Mouse (Mus musculus) layer of hippocampus, postnatal 25 days (tissue): Measurements from ENCODE around the gene Zfp385c. TPM values are rescaled to one million over a fixed set of nuclear protein-coding genes. Genes with fewer than 3 reads are reported as not detected.

Experiments
- DNase-seq, 2 experiments: peaks; one replicate each; pipeline ENCODE4 v3.0.0; 2022; ENCODE audit warnings: mixed read lengths in 2 of 2, low spot score in 1 of 2; ENCODE audit errors: extremely low spot score in 1 of 2
- total RNA-seq, 2 experiments: library from RNA; stranded (reverse); gene quantifications; 2 replicates each; pipeline ENCODE4 v1.2.3; 2021

The Zfp385c gene
- total RNA-seq, 2 experiments from 2014 or later = 0.31 TPM; not detected in 1

DNA sequence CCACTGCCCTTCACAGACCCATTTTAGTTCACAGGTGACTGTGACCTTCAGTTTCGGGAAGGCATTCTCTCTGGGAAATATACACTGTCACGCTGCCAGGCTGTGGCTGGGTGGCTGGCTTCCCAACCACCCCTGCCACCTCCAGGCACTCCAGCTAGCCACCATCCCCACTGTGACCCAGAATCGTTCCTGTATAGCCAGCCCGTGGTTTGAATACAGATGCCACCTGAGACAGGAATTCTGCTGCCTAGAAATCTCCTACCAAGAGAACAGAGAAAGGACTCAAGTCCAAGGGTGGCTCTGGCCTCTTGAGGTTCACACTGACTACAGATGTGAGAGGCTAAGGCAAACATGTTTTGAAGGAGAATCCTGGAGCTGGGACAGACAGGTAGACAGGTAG, 26.6 kb upstream of the Zfp385c start:
- no peak for DNase-seq

DNA sequence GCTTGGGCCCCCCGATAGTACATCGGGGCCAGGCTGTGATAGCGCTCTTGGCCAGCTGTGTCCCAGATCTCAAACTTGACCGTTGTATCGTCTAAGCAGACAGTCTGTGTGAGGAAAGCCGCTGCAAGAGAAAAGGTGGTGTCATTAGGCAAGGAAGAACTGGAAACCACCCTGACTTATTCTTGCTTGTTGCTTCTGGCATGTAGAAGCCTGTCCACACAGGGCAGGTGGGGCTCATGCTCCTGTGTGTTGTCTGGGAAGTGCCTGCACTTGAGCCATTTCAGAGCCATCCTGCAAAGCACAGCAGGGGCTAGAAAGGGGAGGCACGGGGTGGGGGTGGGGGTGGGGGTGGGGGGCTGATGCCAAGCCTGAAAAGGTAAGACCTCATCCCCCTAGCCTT, 26.2 kb upstream of the Zfp385c start:
- no peak for DNase-seq

DNA sequence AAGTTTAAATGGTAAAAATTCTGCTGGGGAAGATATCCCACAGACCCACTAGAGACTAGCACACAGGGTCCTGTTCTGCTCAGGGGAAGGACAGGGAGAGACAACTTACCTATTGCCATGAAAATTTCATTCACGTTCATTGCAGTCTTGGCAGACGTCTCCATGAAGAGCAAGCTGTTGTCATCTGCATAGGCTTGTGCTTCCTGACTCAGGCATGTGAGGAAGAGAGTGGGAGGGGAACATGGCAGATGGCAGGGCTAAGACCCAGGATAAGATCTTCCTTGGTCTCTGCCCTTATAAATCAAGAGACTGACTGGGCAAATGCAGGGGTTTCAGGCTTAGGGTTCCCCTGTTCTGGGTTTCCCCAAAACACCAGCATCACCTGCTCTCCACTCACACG, 24.4 kb upstream of the Zfp385c start:
- DNase-seq = no peak

DNA sequence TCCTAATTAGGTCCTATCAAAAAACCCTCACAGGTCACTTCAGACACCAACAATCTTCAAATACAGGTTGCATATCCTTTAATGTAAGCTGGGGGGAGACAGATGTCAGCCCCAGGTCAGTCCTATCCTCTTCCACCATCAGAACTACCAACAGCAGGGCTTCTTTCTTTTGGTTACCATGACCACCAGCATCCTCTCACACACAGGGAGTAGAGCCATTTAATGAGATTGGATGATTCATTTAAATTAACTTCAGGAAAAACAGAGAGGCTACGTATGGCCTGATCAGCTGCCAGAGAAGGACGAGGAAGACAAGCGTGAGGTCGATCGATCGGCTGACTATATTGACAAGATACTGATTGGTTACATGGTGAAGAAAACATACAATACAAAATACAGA, 22.7 kb upstream of the Zfp385c start:
- no peak for DNase-seq

DNA sequence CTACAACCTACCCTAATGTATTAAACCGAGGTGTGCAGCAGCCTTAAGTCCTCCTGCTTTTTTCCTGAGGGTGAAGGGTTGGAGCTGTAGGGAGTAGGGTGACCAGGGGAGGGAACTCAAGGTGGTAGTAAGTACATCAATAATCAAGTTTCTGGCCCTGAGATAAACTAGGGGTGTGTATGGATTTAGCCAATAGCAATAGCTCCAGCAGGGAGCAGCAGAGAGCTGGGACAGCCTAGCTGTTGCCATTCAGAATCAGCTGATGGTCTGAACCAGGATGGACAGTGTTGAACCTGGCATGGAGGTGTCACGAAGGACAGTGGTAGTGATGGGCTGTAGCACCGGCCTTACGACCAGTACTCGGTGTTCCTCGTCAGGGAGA, 22.3 kb upstream of the Zfp385c start:
- peak; percentile 72 to 92 for DNase-seq

DNA sequence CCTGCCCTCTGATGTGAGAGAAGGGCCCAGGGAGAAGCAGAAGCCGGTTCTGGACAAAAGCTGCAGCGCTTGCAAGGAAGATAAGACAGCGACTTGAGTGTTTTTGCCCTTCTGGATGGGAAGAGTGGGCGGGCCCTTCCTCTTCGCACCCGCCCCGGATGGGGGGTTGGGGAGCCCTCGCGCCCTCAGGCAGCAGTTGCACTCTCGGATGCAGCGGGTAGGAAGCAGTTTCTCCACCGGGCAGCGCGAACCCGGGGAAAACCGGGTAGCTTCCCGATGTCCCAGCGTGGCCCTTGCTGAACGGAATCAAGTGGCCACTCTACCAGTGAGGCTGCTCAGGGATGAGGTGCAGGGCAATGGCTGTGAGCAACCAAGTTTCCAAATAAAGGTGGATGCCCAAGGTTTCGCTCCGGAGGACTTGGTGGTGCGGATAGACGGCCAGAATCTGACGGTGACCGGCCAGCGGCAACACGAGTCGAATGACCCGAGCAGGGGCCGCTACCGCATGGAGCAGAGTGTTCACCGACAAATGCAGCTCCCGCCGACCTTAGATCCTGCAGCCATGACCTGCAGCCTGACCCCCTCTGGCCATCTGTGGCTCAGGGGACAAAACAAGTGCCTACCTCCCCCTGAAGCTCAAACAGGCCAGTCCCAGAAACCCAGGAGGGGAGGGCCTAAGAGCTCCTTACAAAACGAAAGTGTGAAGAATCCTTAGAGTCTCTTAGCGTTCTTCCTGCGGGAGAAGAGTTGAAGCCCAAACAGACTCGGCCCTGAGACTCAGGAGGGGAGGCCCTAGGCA, 21.7 kb upstream of the Zfp385c start, which contains the start of gene Hspb9:
TSS of gene Hspb9 (plus strand) at position 116 of the 799 bp plus-strand sequence.
- peak in 1 of 2 experiments; percentile 38 for DNase-seq

DNA sequence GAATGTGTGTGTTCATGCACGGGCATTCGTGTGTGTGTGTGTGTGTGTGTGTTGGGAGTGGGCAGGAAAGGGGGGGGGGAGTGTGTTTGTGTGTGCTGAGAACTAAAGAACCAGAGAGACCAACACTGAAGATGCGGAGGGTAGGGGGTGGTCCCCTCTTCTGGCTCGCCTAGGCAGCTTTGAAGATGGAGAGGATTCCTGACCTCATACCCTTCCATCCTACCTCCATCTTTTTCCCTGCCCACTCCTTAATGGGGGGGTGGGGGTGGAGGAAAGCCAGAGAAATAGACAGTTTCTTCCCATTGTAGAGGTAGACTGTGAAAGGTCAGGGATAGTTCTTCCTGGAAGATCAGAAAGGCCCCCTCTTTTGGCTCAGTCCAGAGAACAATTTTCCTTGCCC, 20.9 kb upstream of the Zfp385c start:
- no peak for DNase-seq

DNA sequence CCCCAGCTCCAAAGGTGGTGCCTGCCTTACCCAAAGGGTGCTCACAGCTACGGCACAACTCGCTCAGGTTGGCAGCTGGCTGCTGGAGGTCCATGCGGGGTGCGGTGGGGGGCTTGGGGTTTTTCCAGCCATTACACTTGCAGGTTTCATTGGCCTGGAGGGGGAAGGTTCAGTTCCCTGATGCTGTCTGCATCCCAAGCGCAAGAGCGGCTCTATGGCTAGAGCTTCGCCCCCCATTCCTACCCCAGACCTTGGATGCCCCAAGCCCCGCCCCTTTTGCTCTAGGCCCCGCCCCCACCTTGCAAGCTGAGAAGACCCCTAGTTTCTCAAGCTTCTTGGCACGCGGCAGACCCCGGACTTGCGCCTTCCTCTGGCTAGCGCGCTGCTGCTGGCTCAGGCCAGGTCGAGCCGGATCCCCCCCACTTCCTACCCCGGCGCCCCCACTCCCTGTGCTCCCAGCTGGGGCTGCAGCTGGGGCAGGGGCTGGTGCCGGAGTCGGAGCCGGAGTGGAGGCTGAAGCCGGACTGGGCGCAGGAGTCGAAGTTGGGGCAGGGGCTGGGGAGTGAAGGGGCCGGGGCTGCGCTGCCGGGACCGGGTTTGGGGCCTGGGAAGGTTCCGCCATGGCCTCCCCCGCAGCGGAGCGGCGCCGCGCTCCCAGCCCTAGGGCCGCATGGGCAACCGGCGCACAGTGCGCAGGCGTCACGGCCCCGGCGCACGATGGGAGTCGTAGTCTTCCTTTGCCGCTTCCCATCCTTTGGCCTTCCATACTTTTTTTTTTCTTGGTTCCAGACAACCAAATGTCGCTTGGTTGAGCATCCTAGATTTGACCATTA, 19.7 kb upstream of the Zfp385c start, which contains the start of gene Kat2a:
TSS of gene Kat2a (minus strand) at position 683 of the 833 bp plus-strand sequence.
- peak; percentile 72 to 75 for DNase-seq

DNA sequence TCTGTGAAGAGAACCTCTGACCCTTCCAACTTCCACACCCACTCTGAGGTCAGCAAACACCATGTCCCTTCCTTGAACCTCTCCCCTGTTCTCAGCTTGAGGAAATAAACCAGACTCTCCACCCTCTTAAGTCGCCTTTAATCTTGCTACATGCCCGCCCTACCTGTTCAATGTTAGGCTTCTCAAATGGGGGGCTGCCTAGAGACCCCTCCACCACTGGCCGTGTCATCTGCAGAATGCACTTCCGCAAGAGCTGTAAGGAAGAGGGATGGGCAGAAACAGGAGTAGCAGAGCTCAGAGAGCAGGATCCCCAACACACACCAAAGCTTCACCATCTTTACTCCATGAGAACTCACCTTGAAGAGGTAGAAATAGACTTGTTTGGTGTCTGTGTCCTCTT, 18.7 kb upstream of the Zfp385c start:
- no peak for DNase-seq

DNA sequence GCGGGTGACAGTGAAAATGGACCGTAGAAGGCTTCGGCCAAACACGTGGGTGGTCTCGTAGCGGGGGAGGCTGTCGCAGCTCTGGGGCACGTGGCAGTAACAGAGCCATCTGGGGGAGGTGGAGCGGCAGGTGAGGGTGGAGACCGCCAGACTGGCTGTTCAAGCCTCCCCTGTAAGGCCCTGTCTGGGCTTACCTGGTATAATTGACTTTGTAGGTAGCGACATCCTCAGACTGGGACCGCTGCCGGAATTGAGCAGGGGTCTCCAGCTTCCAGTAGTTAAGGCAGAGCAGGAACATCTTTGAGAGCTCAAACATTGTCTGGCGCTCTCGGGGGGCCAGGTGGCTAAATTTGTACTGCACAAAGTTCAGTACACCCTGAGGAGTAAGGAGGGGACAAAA, 18.3 kb upstream of the Zfp385c start:
- no peak for DNase-seq

DNA sequence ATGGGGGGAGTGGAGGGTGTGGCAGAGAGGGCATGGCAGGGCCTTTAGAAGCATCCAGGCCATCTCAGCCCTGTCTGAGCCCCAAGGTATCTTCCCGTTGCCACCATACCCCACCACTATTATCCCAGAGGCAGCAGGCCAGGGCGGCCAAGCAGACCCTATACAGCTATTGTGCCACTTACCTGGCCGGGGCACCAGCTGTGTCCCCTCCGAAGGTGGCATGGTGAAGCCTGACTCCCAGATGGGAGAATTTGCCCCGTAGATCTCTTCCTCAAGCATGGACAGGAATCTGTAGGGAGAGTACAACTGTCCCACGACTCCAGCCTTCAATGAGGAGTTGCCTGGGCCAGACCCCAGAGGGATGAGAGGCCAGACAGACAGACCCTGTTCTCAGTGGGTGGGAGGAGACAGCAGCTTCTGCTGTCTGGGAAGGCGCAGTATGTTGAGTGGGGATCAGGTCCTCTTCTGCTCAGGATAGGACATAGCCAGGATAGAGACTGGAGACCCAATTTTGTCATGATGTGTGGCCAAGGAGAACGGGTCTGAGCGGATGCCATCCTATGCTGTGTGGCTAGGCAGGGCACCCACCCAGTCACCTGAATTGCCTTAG, 17.1 kb upstream of the Zfp385c start:
- DNase-seq = no peak

DNA sequence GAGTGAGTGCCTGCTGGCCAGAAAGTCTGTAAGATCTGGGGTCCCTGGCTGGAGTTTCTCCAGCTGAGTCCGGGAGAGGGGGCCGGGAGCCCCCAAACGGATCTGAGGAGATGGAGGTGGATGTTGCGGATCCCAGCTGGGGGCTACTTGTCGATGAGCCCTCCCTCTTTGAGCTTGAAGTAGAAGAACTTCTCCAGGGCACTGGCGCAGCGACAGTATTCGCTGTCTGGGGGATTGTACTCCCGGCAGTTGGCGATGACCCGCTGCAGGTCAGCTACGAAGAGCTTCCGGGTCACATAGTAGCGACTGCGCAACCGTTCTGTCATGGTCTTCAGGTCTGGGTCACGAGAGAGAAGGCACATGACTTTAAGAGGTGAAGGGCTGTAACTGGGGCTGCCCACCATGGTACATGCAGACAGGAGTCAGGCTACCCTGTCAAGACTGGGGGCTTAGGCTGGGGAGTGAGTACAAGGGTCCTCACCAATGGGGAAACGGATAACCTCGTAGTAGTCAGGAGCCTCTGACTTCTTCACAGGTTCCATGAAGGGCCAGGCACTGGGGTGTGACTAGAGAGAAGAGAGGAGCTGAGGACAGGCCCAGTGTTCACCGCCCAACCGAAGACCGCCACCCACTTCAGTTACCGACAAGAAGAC, 13.0 kb upstream of the Zfp385c start:
- no peak for DNase-seq

DNA sequence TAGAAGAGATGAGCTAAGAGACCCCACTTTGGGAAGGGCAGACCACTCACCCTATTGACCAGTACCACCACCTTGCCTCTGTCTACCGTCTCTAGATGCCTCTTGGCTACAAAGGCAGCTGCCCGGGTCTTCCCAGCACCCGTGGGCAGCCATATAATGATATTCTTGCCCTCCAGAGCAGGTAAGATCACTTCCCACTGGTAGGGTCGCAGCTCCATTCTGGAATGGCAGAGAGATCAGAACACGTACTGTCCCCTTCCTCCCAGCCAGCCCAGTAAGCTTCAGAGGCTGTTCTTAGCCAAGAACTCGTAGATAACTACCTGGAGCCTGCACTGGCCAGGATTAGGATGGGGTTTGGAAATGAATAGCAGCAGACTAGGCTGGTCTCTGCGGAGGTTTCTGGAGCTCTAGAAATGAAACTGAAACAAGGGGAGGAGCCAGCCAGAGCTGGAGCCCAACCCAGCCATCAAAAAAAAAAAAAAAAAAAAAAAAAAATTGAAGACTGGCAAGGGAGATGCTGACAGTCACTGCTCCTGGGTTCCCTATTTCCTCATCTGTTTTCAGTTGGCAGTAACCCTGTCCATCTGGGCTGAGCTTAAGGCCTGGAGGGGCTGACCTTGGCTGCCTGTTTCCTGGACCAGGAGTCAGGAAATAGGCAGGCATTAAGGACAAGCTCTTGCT, 11.7 kb upstream of the Zfp385c start, which contains the start of gene Dhx58:
TSS of gene Dhx58 (minus strand) at position 421 of the 681 bp plus-strand sequence.
- no peak for DNase-seq

DNA sequence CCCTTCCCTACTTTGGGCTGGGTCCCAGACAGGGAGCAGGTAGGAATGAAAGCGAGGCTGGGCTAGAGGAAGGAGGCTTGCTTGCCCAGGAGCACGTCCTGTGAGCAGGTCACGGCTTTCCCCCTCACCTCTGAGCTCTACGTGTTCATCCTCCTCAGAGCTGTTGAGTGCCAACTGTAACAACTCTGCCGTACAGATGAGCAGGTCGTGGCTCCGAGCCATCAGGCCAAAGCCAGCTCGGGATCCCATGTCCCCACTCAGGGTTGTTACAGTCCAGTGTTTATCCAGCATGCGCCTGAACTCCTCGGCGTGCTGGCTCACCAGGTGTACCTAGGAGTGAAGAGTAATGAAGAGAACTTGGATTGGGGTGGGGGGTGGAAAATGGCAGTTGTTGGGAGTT, 11.1 kb upstream of the Zfp385c start:
- DNase-seq = no peak

DNA sequence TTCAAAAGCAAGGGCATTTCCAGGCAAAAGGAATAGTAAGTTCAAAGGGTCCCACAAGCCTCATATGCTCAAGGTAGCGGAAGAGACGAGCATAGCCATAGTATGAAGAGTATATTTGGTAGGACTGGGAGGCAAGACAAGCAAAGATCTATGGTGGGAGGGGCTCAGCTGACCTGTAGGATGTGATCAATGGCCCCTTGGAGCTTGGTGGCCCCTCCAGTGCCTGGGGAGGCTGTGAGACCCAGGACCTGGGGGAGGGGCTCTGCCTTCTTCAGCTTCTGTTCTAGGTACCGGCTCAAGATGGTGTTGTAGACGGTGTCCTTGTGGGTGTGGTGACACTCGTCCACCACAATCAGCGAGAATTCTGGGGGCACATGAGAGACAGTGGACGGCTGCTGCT, 10.7 kb upstream of the Zfp385c start:
- no peak for DNase-seq

DNA sequence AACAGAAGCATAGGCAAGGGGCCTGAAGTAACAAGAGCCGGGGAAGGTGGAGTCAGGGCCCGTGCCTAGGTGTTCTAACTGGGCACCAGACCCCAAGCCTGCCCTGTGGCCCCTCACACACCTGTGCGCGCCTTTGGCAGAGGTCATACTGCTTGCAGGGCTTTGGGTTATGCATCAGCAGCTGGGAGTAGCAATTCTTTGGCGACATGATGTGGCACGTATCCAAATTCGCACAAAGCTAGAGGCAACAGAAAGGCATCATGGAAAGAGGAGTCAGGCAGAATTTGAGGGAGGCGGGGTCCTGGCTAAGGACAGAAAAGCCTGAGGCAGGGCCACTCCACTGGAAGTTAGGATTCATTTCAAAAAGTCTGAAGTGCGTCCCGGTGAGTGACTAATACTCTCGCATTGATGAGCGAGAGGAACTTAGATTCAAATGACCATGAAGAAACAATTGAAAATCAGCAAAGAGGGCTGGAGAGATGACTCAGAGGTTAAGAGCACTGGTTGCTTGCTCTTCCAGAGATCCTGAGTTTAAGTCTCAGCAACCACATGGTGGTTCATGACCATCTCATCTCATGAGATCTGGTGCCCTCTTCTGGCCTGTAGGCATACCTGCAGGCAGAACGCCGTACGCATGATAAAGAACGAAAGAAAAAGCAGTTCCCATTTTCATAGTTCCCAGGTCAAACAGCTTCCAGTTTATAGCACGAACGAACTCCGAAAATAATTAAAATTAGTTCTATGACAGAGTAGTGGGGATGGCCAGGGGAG, 10.0 kb upstream of the Zfp385c start:
- DNase-seq = peak in 1 of 2 experiments; percentile 66

DNA sequence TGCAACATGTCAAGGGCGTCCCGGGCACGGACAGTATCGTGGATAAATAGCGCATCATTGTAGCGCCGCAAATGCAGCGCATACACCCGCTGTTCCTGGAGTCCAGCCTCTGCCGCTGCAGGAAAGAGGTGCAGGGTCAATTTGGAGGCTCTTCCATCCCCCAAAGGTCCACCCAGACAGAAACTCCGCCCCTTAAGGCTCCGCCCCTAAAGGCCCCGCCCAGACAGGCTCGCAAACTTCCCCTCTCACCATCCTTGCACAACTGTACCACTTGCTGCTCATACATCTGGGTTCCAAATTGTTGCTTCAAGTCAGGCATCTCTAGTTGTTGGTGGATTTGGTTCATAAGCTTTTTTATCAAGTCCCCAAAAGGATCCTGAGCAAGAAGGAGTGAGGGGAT, 9.0 kb upstream of the Zfp385c start:
- DNase-seq = no peak

DNA sequence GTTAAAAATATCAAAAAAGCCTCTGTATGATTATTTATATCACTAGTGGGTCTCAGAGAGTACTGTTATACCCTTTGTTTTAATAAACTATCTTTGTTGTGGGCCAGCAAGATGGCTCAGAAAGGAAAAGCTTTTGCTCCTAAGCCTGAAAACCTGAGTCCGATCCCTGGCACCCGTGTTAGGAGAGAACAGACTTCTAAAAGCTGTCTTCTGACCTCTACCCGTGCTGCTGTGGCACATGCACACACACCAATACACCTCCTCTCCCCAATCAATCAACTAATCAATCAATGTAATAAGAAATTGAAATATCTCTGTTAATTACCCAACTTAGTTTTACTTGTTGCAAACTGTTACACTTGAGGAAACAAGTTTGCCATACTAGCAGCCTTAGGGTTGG, 8.5 kb upstream of the Zfp385c start:
- DNase-seq = no peak

DNA sequence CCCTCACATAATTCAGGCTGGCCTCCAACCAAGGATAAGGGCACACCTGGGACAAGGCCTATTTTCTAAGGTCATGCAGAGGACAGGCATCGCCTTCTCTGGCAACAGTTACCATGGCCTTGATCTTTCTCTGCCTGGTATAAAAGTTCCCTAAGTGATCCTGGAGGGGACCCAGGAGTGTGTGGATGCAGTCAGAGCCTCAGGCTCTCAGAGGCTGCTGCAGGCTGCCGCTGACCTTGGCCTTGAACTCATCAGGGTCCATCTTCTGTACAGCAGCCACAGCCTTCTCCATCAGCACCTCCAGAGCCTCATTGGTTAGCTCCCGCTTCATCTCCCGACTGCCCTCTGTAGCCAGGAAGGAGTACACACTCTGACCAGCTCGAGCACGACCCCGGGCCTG, 5.7 kb upstream of the Zfp385c start:
- DNase-seq = no peak
